Mouse (Mus musculus) cortical plate, adult 2 months (tissue): ENCODE measurements at regions not wholly inside any gene's neighbourhood (a gene's known extent, or its start where the extent isn't known, plus 50 kb on each side); places are given as distances from the start of the nearest gene placed in this dataset.
A peak's percentile ranks its signal among the peaks of the same experiment; 100 is the strongest.

Experiments used
- H3K27ac ChIP-seq: fragments of 200-500 bp; 2 replicates; pipeline ENCODE4 v1.5.1; 2012; ENCODE audit warnings: low read length, control low read depth, inconsistent platforms; ENCODE audit not compliant: insufficient read depth
- H3K4me1 ChIP-seq: fragments of 200-500 bp; 2 replicates; pipeline ENCODE4 v1.6.1; 2011; ENCODE audit warnings: low read length; ENCODE audit not compliant: control insufficient read depth, insufficient read depth
- H3K4me3 ChIP-seq: fragments of 200-500 bp; 2 replicates; pipeline ENCODE4 v1.5.1; 2011; ENCODE audit warnings: mild to moderate bottlenecking, low read length, control low read depth; ENCODE audit not compliant: insufficient read depth
- CTCF ChIP-seq: fragments of 200-500 bp; IDR thresholded peaks from 2 replicates; pipeline ENCODE4 v1.5.1; 2011; ENCODE audit warnings: mild to moderate bottlenecking, control low read depth, low read length; ENCODE audit not compliant: insufficient read depth; ENCODE audit errors: extremely low read depth
- POLR2A ChIP-seq: fragments of 200-500 bp; IDR thresholded peaks from 2 replicates; pipeline ENCODE4 v1.6.1; 2011; ENCODE audit warnings: mild to moderate bottlenecking, low read length, control low read depth; ENCODE audit not compliant: insufficient read depth; ENCODE audit errors: extremely low read depth

GRCm38 (mm10) chr5:106292387-106293229 lies 165.4 kb downstream of the Barhl2 start:
- Histone ChIP-seq H3K4me3 (no peak overlapping the region), H3K4me1 (no peaks in the 10 kb centered on the region), H3K27ac (no peak overlapping the region)
- no peak for TF ChIP-seq POLR2A
- TF ChIP-seq CTCF = no peak

- TF ChIP-seq POLR2A = no peak
- no peak for TF ChIP-seq CTCF
- H3K4me1 ChIP-seq = no peaks in the 10 kb centered on the region
- no peak overlapping the region for H3K27ac ChIP-seq
- H3K4me3 ChIP-seq = no peak overlapping the region
Measured at GRCm38 (mm10) chr5:106285152-106285551, 172.8 kb downstream of the Barhl2 start.

- H3K4me1 ChIP-seq = no peaks in the 10 kb centered on the region
- TF ChIP-seq CTCF = no peak
- no peak for TF ChIP-seq POLR2A
- no peak overlapping the region for H3K4me3 ChIP-seq
- no peak overlapping the region for H3K27ac ChIP-seq
Measured at GRCm38 (mm10) chr5:106284731-106285130, 173.2 kb downstream of the Barhl2 start.

- Histone ChIP-seq H3K4me3 (no peak overlapping the region), H3K27ac (no peak overlapping the region), H3K4me1 (no peaks in the 10 kb centered on the region)
- TF ChIP-seq POLR2A (no peak), CTCF (no peak)
Measured at GRCm38 (mm10) chr5:106282646-106283045, 175.3 kb downstream of the Barhl2 start.

- Histone ChIP-seq H3K27ac (no peak overlapping the region), H3K4me1 (no peaks in the 10 kb centered on the region), H3K4me3 (no peak overlapping the region)
- TF ChIP-seq CTCF (no peak), POLR2A (no peak)
Measured at GRCm38 (mm10) chr5:106277786-106278185, 180.2 kb downstream of the Barhl2 start.

DNA sequence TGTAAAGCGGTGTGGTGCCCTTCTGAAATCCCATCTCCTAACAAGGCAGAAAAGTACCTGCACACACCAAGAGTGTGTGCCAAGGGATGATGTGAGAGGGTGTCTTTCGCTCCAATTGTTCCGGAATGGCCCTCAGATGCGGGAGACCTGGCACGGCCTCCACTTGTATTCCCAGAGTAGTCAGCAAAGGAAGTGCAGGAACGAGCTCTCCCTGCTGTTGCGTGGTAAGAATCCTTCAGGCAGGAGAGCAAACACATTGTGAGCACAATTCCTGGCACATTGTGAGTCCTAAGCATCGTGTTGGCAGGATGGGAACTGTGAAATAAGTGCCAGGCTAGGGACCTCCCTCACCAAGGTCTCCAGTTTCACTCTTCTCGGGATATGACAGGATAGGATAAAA lies 180.7 kb downstream of the Barhl2 start:
- TF ChIP-seq POLR2A = no peak
- TF ChIP-seq CTCF = no peak
- Histone ChIP-seq H3K4me3 (no peak overlapping the region), H3K4me1 (no peaks in the 10 kb centered on the region), H3K27ac (no peak overlapping the region)

DNA sequence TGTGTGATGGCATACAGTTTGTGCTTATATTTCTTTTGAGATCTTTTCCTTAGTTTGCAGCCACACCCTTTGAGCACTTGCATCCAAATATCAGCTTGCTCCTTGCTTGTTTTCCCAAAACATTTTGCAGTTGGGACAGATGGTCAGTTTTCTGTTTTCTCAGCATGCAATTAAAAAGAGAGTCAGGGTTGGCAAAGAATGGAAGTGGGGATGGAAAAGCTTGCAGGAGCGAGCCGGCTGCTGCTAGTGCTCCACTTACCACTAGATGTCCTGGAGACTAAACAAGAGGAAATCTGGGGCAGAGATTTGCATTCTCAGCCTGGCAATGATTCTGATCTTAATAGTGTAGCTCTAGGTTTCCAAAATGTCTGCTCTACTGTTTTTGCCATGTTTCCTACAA lies 181.8 kb downstream of the Barhl2 start:
- no peak overlapping the region for H3K4me3 ChIP-seq
- H3K27ac ChIP-seq = no peak overlapping the region
- H3K4me1 ChIP-seq = no peaks in the 10 kb centered on the region
- peak; percentile 40 for TF ChIP-seq CTCF
- no peak for TF ChIP-seq POLR2A

GRCm38 (mm10) chr5:106274617-106275016 lies 183.3 kb downstream of the Barhl2 start:
- peak; percentile 39; the same call in 1 of the 2 replicates for TF ChIP-seq CTCF
- TF ChIP-seq POLR2A = no peak

DNA sequence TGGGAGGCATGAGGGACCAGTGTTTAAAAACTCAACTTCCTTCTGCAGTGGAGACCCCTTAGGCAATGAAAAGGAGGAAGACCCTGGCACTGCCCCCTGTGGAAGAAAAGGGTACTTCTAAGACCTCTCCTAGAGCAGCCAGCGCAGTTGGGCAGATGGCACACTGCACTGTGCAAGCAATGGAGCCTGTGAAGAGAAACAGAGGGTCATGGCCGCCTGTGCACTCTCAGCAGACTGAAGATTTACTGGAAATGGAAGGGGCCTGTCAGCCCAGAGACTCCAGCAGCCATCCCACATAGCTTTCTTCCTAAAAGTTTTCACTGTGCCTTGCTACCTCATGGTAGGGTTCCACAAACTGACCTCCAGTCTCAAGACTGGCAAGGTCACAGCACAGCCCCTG lies 193.4 kb downstream of the Barhl2 start:
- Histone ChIP-seq H3K4me1 (no peaks in the 10 kb centered on the region), H3K27ac (no peak overlapping the region), H3K4me3 (no peak overlapping the region)
- TF ChIP-seq CTCF (no peak), POLR2A (no peak)

More at GRCm38 (mm10) chr5:106274617-106275016, 183.3 kb downstream of the Barhl2 start:
- H3K4me1 ChIP-seq = no peaks in the 10 kb centered on the region
- H3K4me3 ChIP-seq = no peak overlapping the region
- no peak overlapping the region for H3K27ac ChIP-seq

DNA sequence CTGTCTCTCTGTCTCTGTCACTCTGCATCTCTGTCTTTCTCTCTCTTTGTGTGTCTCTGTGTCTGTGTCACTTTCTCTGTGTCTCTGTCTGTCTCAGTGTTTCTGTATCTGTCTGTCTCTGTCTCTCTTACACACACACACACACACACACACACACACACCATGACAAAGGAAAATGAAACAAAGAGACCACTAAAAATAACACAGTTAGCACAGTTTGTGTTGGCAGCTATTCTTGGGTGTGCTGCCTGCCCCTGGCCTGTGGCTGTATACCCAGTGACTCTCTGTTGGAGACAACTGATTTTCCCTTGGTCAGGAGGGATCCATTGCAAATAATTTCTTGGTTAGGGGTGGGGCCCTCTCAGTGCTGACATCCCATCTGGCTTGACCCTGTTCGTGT lies 200.8 kb downstream of the Barhl2 start:
- no peak overlapping the region for H3K27ac ChIP-seq
- no peak overlapping the region for H3K4me3 ChIP-seq
- no peaks in the 10 kb centered on the region for H3K4me1 ChIP-seq
- no peak for TF ChIP-seq CTCF
- TF ChIP-seq POLR2A = no peak

GRCm38 (mm10) chr5:106229154-106229553 lies 228.8 kb downstream of the Barhl2 start:
- no peak for TF ChIP-seq POLR2A
- TF ChIP-seq CTCF = no peak
- H3K4me1 ChIP-seq = no peaks in the 10 kb centered on the region; the same call in 1 of the 2 replicates
- no peak overlapping the region for H3K27ac ChIP-seq
- H3K4me3 ChIP-seq = no peak overlapping the region
